ENCODE assay signal across 19 mouse cellular contexts in genomic region chr10:69119456-69119855, GRCm38 (mm10). TPM values are rescaled to one million over a fixed set of nuclear protein-coding genes. Genes with fewer than 3 reads are reported as not detected.
DNase-seq lines count a peak whose midpoint lies in the region; ATAC-seq and TF ChIP-seq lines count a peak whose summit lies in the region.
"Had no signal": no experiment of that assay in that cellular context is flagged by ENCODE, and none has a peak within 500 bp of the region (broad histone marks: within the 10 kb centered on the region; RNA-seq: fewer than 3 reads in every experiment).

No protein-coding gene starts in this region.

- no peak for TF ChIP-seq CTCF in kidney, postnatal 0 days (IDR thresholded peaks at IDR 0.05; ENCODE audit: low read depth)

- ATAC-seq in heart, embryonic 15.5 days (replicated peaks; ENCODE audit: insufficient number of reproducible peaks, insufficient read depth, low FRiP score, low read depth), result no peak
- no peak for ATAC-seq in kidney, postnatal 0 days (replicated peaks; ENCODE audit: low FRiP score, low read depth)
- ATAC-seq in kidney, embryonic 16.5 days (ENCODE audit: low FRiP score, low TSS enrichment), result no peak
- ATAC-seq in limb, embryonic 14.5 days (ENCODE audit: low FRiP score, low read depth), result no peak
- no peak for ATAC-seq in granulocyte monocyte progenitor cell, adult 5-6 weeks (replicated peaks; ENCODE audit: poor library complexity, severe bottlenecking)
- ATAC-seq: hindbrain, embryonic 16.5 days; inflammation-experienced regulatory T-cells, adult 6 months; intestine, postnatal 0 days had no signal

- no peak overlapping the region for H3K9ac ChIP-seq in heart, embryonic 15.5 days
- no peak overlapping the region for H3K9ac ChIP-seq in kidney, postnatal 0 days (ENCODE audit: low read depth, low read length)
- H3K9ac ChIP-seq in kidney, embryonic 16.5 days (replicated peaks; ENCODE audit: low read length), result no peak overlapping the region
- no peak overlapping the region for H3K9ac ChIP-seq in limb, embryonic 14.5 days (ENCODE audit: low read depth, low read length, severe bottlenecking)
- H3K9ac ChIP-seq: embryonic facial prominence, embryonic 12.5 days; forebrain, embryonic 12.5 days; hindbrain, embryonic 12.5 days had no signal

- TF ChIP-seq POLR2A in limb, embryonic 14.5 days (IDR thresholded peaks at IDR 0.05; ENCODE audit: borderline replicate concordance, extremely low read depth, insufficient read depth, insufficient read length), result no peak

- 33% methylated on average over 1 of the region's 1 CpGs for WGBS in heart, embryonic 15.5 days
- 44% methylated on average over 1 of the region's 1 CpGs for WGBS in kidney, postnatal 0 days
- WGBS in kidney, embryonic 16.5 days, result 38% methylated on average over 1 of the region's 1 CpGs
- 30% methylated on average over 1 of the region's 1 CpGs for WGBS in limb, embryonic 14.5 days

- no peaks in the 10 kb centered on the region for H3K27me3 ChIP-seq in heart, embryonic 15.5 days
- H3K27me3 ChIP-seq in kidney, postnatal 0 days (ENCODE audit: insufficient read depth, low read length), result no peaks in the 10 kb centered on the region
- H3K27me3 ChIP-seq in kidney, embryonic 16.5 days (ENCODE audit: insufficient read depth, low read length), result no peaks in the 10 kb centered on the region
- no peaks in the 10 kb centered on the region for H3K27me3 ChIP-seq in limb, embryonic 14.5 days (ENCODE audit: control insufficient read depth, insufficient read depth, low read length)
- H3K27me3 ChIP-seq: embryonic facial prominence, embryonic 12.5 days; forebrain, embryonic 12.5 days; hindbrain, embryonic 12.5 days had no signal

- peaks cover 10% of the 10 kb centered on the region for H3K4me1 ChIP-seq in heart, embryonic 15.5 days (replicated peaks)
- no peaks in the 10 kb centered on the region for H3K4me1 ChIP-seq in kidney, postnatal 0 days (replicated peaks; ENCODE audit: insufficient read depth, low read length)
- 0 out of 2 replicates have a peak, but pooled peaks cover 2% of the 10 kb centered on the region for H3K4me1 ChIP-seq in kidney, embryonic 16.5 days (ENCODE audit: insufficient read depth, low read length)
- peaks cover 17% of the 10 kb centered on the region for H3K4me1 ChIP-seq in limb, embryonic 14.5 days (ENCODE audit: control insufficient read depth, insufficient read depth, low read length)
- H3K4me1 ChIP-seq: embryonic facial prominence, embryonic 12.5 days; forebrain, embryonic 12.5 days; hindbrain, embryonic 12.5 days had no signal

- no peak overlapping the region for H3K4me2 ChIP-seq in heart, embryonic 15.5 days
- H3K4me2 ChIP-seq in kidney, postnatal 0 days (ENCODE audit: low read length), result no peak overlapping the region
- H3K4me2 ChIP-seq in kidney, embryonic 16.5 days (replicated peaks; ENCODE audit: low read depth, low read length), result no peak overlapping the region
- no peak overlapping the region for H3K4me2 ChIP-seq in limb, embryonic 14.5 days (replicated peaks; ENCODE audit: low read depth, low read length, severe bottlenecking)
- H3K4me2 ChIP-seq: embryonic facial prominence, embryonic 12.5 days; forebrain, embryonic 12.5 days; hindbrain, embryonic 12.5 days had no signal

- H3K27ac ChIP-seq in heart, embryonic 15.5 days, result peak overlapping the region; percentile 31; the same call in 1 of the 2 replicates
- no peak overlapping the region for H3K27ac ChIP-seq in kidney, postnatal 0 days
- H3K27ac ChIP-seq in kidney, embryonic 16.5 days (ENCODE audit: low read length), result no peak overlapping the region
- H3K27ac ChIP-seq in limb, embryonic 14.5 days (replicated peaks; ENCODE audit: low read depth, low read length), result 0 out of 2 replicates have a peak overlapping the region, but pooled peaks have one; percentile 48
- H3K27ac ChIP-seq: embryonic facial prominence, embryonic 12.5 days; forebrain, embryonic 12.5 days; hindbrain, embryonic 12.5 days had no signal

- DNase-seq in heart, adult 11 months, result no peak
- peak; percentile 22 for DNase-seq in kidney, postnatal 0 days (ENCODE audit: low spot score)
- peak; percentile 55 for DNase-seq in limb, embryonic 14.5 days (ENCODE audit: low spot score)
- DNase-seq: adrenal gland, adult 8-10 months; adrenal gland, postnatal 36 days; cerebellum, adult 11 months; cerebellum, adult 8-10 months; embryo, embryonic 11 days; gastrocnemius, postnatal 10 days; heart, postnatal 36 days had no signal

- no peak overlapping the region for H3K4me3 ChIP-seq in heart, embryonic 15.5 days
- H3K4me3 ChIP-seq in kidney, postnatal 0 days (replicated peaks; ENCODE audit: low read depth, low read length), result no peak overlapping the region
- H3K4me3 ChIP-seq in kidney, embryonic 16.5 days (ENCODE audit: low read length), result no peak overlapping the region
- no peak overlapping the region for H3K4me3 ChIP-seq in limb, embryonic 14.5 days (replicated peaks; ENCODE audit: low read length)
- H3K4me3 ChIP-seq: embryonic facial prominence, embryonic 12.5 days; forebrain, embryonic 12.5 days; hindbrain, embryonic 12.5 days had no signal

- no peaks in the 10 kb centered on the region for H3K36me3 ChIP-seq in heart, embryonic 15.5 days
- no peaks in the 10 kb centered on the region for H3K36me3 ChIP-seq in kidney, postnatal 0 days (ENCODE audit: insufficient read depth, low read length)
- no peaks in the 10 kb centered on the region for H3K36me3 ChIP-seq in kidney, embryonic 16.5 days (ENCODE audit: insufficient read depth, low read length)
- no peaks in the 10 kb centered on the region for H3K36me3 ChIP-seq in limb, embryonic 14.5 days (ENCODE audit: control insufficient read depth, insufficient read depth, low read length)
- H3K36me3 ChIP-seq: embryonic facial prominence, embryonic 12.5 days; forebrain, embryonic 12.5 days; hindbrain, embryonic 12.5 days had no signal

- no peaks in the 10 kb centered on the region for H3K9me3 ChIP-seq in heart, embryonic 15.5 days (replicated peaks)
- no peaks in the 10 kb centered on the region for H3K9me3 ChIP-seq in kidney, postnatal 0 days (replicated peaks; ENCODE audit: low read length)
- H3K9me3 ChIP-seq in kidney, embryonic 16.5 days (ENCODE audit: low read length), result no peaks in the 10 kb centered on the region
- no peaks in the 10 kb centered on the region; the same call in 1 of the 2 replicates for H3K9me3 ChIP-seq in limb, embryonic 14.5 days (ENCODE audit: control insufficient read depth, low read length)
- H3K9me3 ChIP-seq: embryonic facial prominence, embryonic 12.5 days; forebrain, embryonic 12.5 days; hindbrain, embryonic 12.5 days had no signal

RNA-seq across cellular contexts. Expression of gene Rhobtb1, which starts 31.8 kb away (rescaled TPM):
- polyA plus RNA-seq in heart, embryonic 15.5 days (2015; fragmentation: Nextera tagmentation; extraction: Ambion mirVana), result 31.7 and 33.0 TPM in 2 replicates
- polyA plus RNA-seq in kidney, postnatal 0 days (2015; fragmentation: Nextera tagmentation; extraction: Ambion mirVana), result 23.3 and 24.6 TPM in 2 replicates
- 22.2 and 24.4 TPM in 2 replicates for polyA plus RNA-seq in kidney, embryonic 16.5 days (2015; fragmentation: Nextera tagmentation; extraction: Ambion mirVana)
- polyA plus RNA-seq in limb, embryonic 14.5 days (2012; rRNA removed), result 17.5 and 18.1 TPM in 2 replicates
- polyA plus RNA-seq in limb, embryonic 14.5 days (2014; fragmentation: Nextera tagmentation; extraction: Ambion mirVana), result 35.0 and 38.6 TPM in 2 replicates
- total RNA-seq in granulocyte monocyte progenitor cell, adult 5-6 weeks (2014; fragmentation: Nextera tagmentation), result 2.1 and 2.6 TPM in 2 replicates
- 1.8 and 2.5 TPM in 2 replicates for total RNA-seq in granulocyte monocyte progenitor cell, adult 5-6 weeks (2017)
- polyA plus RNA-seq: inflammation-experienced regulatory T-cells, adult 6 months had no signal

Comparison
In these comparisons a context has a peak if more than half of its experiments do, and no peak if none do; other contexts are left out.
1. H3K27ac ChIP-seq: peak in heart, embryonic 15.5 days (single experiment) and limb, embryonic 14.5 days (single experiment); none in kidney, postnatal 0 days (single experiment) and kidney, embryonic 16.5 days (single experiment).